Mouse (Mus musculus) cerebellum, postnatal 25 days (tissue): ENCODE measurements around the gene Wdr37.
"Not testable (repeated sequence)": the region's sequence is repeated elsewhere in the genome, so short reads cannot be mapped to it uniquely, and the experiment has no call there.

Experiments used
- DNase-seq, 2 experiments: peaks; one replicate each; pipeline ENCODE4 v3.0.0; 2021; ENCODE audit warnings: mixed read lengths in 2 of 2

Gene Wdr37

DNA sequence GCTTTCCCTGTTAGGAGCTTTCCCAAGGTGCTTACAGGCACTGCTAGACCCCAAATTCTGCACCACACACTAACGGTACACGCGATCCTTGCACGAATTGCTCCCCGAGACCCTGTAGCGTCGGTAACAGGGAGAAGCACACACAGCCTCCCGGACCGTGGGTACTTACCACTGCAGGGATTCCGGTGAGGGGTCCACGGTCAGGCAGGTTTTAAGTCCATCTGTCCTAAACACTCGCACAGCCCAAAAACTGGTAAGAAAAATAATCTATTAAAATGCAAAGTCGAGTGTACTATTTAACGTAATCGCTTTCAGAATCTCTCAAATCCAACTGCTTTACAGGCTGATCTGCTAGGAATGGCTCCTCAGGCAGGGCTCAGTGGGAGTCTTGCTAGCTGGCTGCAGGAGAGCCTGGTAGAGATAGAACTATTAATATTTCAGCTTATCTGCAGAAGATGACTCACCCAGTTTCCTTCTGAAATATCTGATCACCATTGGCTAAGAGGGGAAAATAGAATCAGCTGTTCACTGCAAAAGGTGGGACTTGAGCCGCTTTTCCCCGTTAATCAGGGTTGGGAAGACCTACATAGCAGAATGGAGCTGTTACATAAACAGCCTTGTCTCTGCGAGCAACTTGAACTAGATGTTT is at the start of gene Wdr37:
Gene Wdr37, minus strand, starts transcription at position 596 of the 649 bp plus-strand sequence.
- peak; percentile 72 to 75 for DNase-seq

DNA sequence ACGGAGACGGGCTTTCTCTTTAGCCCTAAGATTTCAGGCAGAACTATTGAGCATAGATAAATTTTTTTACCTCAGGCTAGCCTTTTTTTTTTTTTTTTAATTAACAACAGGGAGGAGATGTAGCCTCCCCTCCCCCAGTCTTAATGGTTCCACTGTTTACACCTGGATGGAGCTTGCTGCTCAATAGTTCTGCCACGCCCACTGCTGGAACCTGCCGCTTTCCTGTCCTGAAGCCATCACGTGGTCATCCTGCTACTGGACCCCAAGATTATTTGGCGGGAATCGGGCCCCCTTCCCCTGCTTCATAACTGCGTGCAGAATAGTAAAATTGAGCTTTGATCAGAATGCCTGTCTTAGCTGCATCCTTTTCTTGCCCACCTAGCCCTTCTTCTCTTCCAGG is 42.2 kb upstream of the Wdr37 start:
- not testable (repeated sequence) for DNase-seq

DNA sequence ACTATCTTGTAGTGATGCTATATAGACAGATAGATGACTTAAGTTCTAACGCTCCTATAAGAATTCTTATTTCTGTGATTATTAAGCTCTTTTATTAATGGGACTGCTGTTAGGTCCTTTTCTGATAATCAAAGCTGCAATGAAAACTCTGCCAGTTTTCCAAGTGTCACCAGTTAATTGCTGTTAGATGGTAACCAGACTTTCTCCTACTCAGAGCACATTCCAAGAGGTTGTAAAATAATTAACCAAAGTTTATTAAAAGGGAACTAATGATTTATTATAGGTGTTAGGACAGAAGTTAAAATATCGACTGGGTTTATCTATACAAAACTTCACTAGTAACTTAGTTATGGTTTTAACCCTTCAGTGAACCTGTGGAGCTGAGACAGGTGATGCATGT is 34.3 kb upstream of the Wdr37 start:
- not testable (repeated sequence) for DNase-seq

DNA sequence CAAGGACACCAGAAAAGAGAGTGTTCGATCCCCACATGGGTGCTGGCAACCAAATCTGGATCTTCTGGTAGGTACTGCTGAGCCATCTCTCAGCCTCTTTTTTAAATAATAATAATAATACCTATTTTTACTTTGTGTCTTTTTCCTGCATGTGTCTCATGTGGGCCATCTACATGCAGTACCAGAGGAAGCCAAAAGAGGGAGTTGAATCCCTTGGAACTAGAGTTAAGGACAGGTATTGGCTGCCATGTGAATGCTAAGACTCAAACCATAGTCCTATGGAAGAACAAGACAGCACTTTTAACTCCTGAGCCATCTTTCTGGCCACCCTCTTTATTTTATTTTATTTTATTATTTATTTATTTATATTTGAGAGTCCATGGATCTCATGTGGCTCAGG is 16.9 kb upstream of the Wdr37 start:
- DNase-seq: peak in 1 of 2 experiments; percentile 14

GRCm38 (mm10) chr13:8886185-8886560 is 14.5 kb upstream of the Wdr37 start:
- no peak for DNase-seq

DNA sequence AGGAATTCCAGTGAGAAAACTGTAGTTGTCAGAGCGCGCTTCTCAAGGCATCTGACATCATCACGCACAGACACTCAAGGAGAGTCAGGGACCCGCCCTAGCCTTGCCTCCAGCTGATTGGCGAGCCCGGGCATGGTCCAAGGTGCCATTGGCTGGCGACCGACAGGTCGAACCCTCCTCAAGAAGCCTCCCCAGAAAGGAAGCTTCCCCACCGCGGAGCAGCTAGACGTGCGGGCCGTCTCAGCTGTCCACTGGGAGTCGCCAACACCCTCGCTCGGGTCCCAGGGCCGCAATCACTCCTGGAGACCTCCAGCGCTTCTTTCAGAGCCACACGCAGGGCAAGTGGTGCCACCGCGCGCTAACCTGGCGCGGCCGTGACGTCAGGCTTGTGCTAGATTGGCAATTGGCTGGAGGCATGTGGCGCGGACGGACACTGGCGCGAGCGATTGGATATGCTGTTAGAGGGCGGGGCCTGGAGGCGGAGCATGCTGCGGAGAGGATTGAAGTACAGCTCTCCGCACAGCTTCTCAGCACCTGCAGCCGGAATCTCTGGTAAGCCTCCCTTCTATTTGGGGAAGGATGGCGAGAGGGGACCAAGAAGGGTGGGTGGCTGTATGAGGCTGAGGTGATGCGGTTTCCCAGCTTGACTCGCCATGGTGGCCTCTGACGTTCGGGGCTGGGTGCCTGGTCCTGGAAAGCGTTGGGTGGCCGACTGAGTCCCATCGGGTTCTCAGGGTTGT is 13.9 kb upstream of the Wdr37 start, which contains the start of gene Idi1:
Gene Idi1, plus strand, starts transcription at position 57 of the 740 bp plus-strand sequence.
- DNase-seq: peak; percentile 98 to 99

DNA sequence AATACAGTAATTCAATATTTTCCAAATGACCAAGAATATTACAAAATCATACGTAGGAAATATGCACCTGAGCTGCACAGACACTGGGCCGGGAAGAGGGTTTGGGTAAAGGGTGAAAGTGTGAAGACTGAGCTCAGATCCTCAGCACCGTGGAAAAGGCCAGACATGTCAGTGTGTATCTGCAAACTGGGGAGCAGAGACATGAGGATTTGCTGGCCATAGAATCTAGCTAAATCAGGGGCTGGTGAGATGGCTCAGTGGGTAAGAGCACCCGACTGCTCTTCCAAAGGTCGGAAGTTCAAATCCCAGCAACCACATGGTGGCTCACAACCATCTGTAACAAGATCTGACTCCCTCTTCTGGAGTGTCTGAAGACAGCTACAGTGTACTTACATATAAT is 12.2 kb upstream of the Wdr37 start:
- not testable (repeated sequence) for DNase-seq

- no peak for DNase-seq
Observed at GRCm38 (mm10) chr13:8881611-8882010, 9.9 kb upstream of the Wdr37 start.

DNA sequence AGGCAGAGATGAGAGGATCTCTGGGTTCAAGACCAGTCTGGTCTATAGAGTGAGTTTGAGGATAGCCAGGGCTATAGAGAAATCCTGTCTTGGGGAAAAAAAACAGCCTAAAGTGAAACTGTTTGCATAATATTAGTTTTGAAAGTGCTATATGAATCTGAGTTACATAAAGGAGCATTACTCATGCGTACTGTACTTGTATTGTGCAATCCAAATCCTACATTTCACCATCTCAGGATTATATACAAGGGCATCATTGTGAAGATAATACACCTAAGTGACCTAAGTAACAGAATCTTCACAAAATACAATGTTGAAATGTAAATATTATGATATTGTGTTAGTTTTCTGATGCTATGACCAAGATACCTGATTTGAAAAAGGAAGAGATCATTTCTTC is 2.1 kb upstream of the Wdr37 start:
- no peak for DNase-seq

DNA sequence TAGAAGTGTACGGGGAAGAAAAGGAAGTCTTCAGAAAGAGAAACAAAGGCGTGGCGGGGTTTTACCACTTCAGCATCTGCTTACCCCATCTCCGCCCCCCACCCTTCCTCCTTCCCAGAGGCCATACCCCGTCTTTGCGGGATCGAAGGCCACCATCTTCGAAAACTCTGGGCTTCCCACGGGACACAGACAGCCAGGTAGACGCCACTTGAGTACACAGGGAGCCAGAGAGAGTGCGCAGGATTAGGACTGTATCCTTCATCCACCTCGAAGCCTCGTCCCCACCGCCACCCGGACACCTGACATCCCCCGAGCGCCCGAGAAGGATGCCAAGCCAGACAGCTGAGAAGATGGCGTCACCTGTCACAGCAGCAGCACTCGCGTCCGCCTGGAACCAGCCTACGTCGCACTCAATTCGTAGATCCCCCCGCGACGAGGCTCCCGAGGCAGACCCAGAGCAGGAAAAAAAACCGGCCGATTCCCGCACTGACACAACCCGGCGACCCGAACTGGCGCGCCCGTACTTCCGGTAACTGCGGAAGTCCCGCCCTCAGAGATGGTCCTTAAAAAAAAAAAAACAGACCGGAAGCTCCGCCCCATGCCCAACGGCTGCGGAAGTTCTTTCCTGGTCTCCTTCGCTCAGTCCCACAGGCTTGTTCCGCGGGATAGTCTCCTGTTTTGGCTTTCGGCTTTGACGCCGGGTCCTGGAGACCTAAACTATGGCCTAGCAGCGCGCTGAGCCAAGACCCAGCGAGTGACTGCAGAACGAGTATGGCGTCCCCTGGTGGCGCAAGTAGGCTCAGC is 997 bp downstream of the Wdr37 start:
- peak; percentile 92 to 93 for DNase-seq

DNA sequence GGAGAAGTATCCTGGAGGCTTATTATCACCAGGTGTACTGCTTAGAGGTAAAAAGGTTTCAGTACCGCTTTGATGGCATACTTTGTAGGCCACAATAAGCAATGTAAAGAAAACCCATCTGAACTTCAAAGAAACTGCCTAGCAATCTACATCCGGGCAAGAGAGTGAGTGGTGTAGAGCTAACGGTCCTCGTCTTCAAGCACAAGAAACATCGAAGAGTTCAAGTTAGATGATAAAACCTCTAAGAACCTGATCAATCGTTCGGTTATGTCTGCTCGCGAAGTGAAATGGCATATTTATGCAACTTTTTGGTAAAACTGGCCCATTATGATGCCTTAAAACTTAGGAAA is 1.6 kb downstream of the Wdr37 start:
- no peak for DNase-seq

GRCm38 (mm10) chr13:8869578-8870157 is 2.0 kb downstream of the Wdr37 start:
- DNase-seq: no peak

DNA sequence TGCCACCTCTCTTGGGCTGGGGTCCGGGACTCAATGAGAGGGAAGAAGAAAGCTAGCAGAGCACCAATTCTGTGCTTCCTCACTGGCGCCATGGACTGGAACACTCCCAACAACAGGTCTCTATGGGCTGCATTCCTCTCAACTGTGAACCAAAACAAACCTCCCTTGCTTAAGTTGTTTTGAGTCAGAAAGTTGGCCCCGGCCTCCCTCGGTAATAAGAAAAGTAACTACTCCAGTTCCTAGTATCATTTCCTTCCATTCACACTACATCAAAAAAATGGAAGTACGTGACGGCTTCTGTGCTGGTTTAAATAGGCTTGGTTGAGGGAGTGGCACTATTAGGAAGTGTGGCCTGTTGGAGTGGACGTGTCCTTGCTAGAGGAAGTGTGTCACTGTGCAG is 5.1 kb downstream of the Wdr37 start:
- DNase-seq: no peak

DNA sequence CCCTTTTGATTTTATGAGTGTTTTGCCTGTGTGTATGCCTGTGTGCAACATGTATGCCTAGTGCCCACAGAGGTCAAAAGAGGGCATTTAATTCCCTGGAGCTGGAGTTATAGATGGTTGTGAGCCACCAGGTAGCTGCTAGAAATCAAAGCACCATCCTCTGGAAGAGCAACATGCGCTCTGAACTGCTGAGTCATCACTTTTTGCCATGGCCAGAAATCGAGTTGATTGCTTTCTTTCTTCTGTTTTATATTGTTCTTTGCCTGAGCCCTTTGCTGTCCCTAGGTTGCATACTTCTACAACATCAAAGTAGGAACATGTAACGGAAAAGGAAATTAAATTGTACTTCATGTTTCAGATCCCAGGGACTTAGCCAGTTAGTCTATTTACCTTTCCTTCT is 6.7 kb downstream of the Wdr37 start:
- no peak for DNase-seq

DNA sequence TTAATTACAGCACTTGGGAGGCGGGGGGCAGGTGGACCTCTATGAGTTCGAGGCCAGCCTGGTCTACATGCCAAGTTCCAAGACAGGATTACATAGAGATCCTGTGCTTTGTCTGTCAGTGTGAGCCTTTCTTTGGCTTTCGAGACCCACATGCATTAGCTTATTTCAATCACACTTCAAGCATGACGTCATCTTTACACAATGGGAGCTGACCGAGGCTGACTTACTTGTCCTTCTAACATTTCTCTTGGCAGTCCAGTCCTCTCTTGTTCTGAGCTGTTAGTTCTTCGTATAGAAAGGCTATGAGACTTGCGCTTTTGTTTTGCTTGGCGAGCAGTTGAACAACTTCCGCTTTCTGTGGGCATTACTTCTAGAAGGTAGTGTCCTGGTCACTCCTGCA is 10.8 kb downstream of the Wdr37 start:
- DNase-seq: no peak

DNA sequence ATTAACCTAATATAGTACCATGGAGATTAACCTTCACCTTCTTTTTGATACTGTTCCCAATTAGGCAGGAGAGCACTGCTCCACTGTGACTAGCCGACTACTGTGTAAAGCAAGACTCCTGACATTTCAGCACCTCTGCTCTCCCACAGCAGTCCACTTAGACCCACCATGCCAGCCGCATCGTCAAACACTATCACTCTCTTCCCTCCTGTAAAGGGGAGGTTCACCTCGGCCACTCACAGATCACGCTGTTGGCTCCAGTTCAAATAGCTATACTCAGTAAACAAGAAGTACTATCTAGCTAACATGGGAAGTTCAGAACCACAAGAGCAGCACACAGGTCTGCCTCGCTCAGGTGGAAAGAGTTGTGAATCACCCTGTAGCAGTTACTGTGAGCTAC is 13.3 kb downstream of the Wdr37 start:
- DNase-seq: no peak

- no peak for DNase-seq
Observed at GRCm38 (mm10) chr13:8854769-8855168, 16.9 kb downstream of the Wdr37 start.

GRCm38 (mm10) chr13:8853424-8853823 is 18.3 kb downstream of the Wdr37 start:
- no peak for DNase-seq

GRCm38 (mm10) chr13:8849311-8849710 is 22.4 kb downstream of the Wdr37 start:
- DNase-seq: no peak

GRCm38 (mm10) chr13:8847702-8848101 is 24.0 kb downstream of the Wdr37 start:
- DNase-seq: no peak

- no peak for DNase-seq
Observed at GRCm38 (mm10) chr13:8842273-8842672, 29.4 kb downstream of the Wdr37 start.

GRCm38 (mm10) chr13:8841846-8842245 is 29.9 kb downstream of the Wdr37 start:
- not testable (repeated sequence) for DNase-seq

- no peak for DNase-seq
Observed at GRCm38 (mm10) chr13:8840941-8841340, 30.8 kb downstream of the Wdr37 start.
